Comparison of ENCODE assay signal across 8 mouse cellular contexts in the genomic region with DNA sequence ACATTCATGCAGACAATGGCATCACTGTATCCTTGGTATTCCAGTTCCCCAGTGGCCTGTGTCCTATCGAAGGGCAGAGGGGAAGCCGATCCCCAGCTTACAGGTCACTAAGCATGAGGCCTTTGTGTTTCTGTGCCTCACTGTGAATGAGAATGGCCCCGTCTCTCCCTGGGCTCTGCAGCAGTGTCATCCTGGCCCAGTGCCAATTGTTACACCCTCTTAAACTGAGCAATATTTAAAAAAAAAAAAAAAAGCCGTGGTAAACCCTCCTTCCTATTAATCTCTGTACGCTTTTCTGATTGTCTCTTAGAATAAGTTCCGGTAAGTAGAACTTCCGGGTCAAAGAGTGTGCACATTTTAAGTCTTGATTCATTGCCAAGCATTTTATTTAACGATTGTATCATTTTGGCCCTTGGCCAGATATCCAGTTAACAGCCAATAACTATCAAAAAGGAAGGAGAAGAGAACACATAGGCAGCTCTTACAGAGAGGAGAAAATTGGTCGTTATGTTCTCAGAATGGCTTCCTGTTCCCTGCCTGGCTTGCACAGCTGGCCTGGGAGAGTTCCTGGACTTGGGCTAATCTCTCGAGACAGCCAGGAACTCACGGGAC.
DNase-seq lines count a peak whose midpoint lies in the region; ATAC-seq and TF ChIP-seq lines count a peak whose summit lies in the region.

No protein-coding gene starts in this region.

- H3K9me3 ChIP-seq in embryonic facial prominence, embryonic 12.5 days = no peaks in the 10 kb centered on the region
- no peaks in the 10 kb centered on the region for H3K9me3 ChIP-seq in heart, embryonic 14.5 days (ENCODE audit: control insufficient read depth, low read length)
- H3K9me3 ChIP-seq in kidney, postnatal 0 days (replicated peaks; ENCODE audit: low read length) = no peaks in the 10 kb centered on the region
- H3K9me3 ChIP-seq in midbrain, embryonic 16.5 days (replicated peaks; ENCODE audit: control insufficient read depth, low read length, poor library complexity, severe bottlenecking) = no peaks in the 10 kb centered on the region

- no peaks in the 10 kb centered on the region for H3K27me3 ChIP-seq in embryonic facial prominence, embryonic 12.5 days
- no peaks in the 10 kb centered on the region for H3K27me3 ChIP-seq in heart, embryonic 14.5 days (ENCODE audit: control insufficient read depth, insufficient read depth, low read length)
- no peaks in the 10 kb centered on the region for H3K27me3 ChIP-seq in kidney, postnatal 0 days (ENCODE audit: insufficient read depth, low read length)
- H3K27me3 ChIP-seq in midbrain, embryonic 16.5 days (ENCODE audit: control insufficient read depth, insufficient read depth, low read depth, low read length) = no peaks in the 10 kb centered on the region

- H3K36me3 ChIP-seq in embryonic facial prominence, embryonic 12.5 days = peaks cover 38% of the 10 kb centered on the region
- peaks cover 38% of the 10 kb centered on the region for H3K36me3 ChIP-seq in heart, embryonic 14.5 days (ENCODE audit: control insufficient read depth, insufficient read depth, low read length)
- 0 out of 2 replicates have a peak, but pooled peaks cover 9% of the 10 kb centered on the region for H3K36me3 ChIP-seq in kidney, postnatal 0 days (ENCODE audit: insufficient read depth, low read length)
- H3K36me3 ChIP-seq in midbrain, embryonic 16.5 days (ENCODE audit: control insufficient read depth, insufficient read depth, low read length) = peaks cover 7% of the 10 kb centered on the region; the same call in 1 of the 2 replicates

- 0 out of 2 replicates have a peak, but pooled peaks cover 5% of the 10 kb centered on the region for H3K4me1 ChIP-seq in embryonic facial prominence, embryonic 12.5 days
- H3K4me1 ChIP-seq in heart, embryonic 14.5 days (ENCODE audit: control insufficient read depth in 2 of 2, insufficient read depth in 2 of 2, low read length in 2 of 2) = peaks cover 24 to 25% of the 10 kb centered on the region in 2 experiments
- peaks cover 4% of the 10 kb centered on the region; the same call in 1 of the 2 replicates for H3K4me1 ChIP-seq in kidney, postnatal 0 days (replicated peaks; ENCODE audit: insufficient read depth, low read length)
- H3K4me1 ChIP-seq in midbrain, embryonic 16.5 days (ENCODE audit: control insufficient read depth, insufficient read depth, low read length) = peaks cover 2% of the 10 kb centered on the region; the same call in 1 of the 2 replicates

- no peak overlapping the region for H3K4me3 ChIP-seq in embryonic facial prominence, embryonic 12.5 days
- no peak overlapping the region for H3K4me3 ChIP-seq in heart, embryonic 14.5 days (ENCODE audit: control insufficient read depth in 1 of 2, insufficient read depth in 1 of 2, low read depth in 1 of 2, low read length in 2 of 2)
- no peak overlapping the region for H3K4me3 ChIP-seq in kidney, postnatal 0 days (replicated peaks; ENCODE audit: low read depth, low read length)
- H3K4me3 ChIP-seq in midbrain, embryonic 16.5 days (ENCODE audit: low read depth, low read length) = no peak overlapping the region

- ATAC-seq in embryonic facial prominence, embryonic 12.5 days (ENCODE audit: insufficient number of reproducible peaks, insufficient read depth, low FRiP score, low TSS enrichment) = peak; percentile 77; the same call in 1 of the 2 replicates
- peak; percentile 64 for ATAC-seq in heart, embryonic 14.5 days (ENCODE audit: insufficient number of reproducible peaks, insufficient read depth, low FRiP score, low read depth)
- peak; percentile 50 for ATAC-seq in kidney, postnatal 0 days (replicated peaks; ENCODE audit: low FRiP score, low read depth)
- ATAC-seq in midbrain, embryonic 16.5 days = 0 out of 2 replicates have a peak, but pooled peaks have one; percentile 46
- no peak for ATAC-seq in cerebellum, adult (ENCODE audit: insufficient number of reproducible peaks, low FRiP score, low TSS enrichment)

- DNase-seq in ovary, postnatal 14 days (ENCODE audit: low spot score) = peak; percentile 29
- no peak for DNase-seq in ovary, postnatal 36 days (ENCODE audit: low spot score)
- peak; percentile 70 for DNase-seq in kidney, postnatal 0 days (ENCODE audit: low spot score)
- no peak for DNase-seq in thymus, postnatal 36 days

- H3K4me2 ChIP-seq in embryonic facial prominence, embryonic 12.5 days (replicated peaks) = no peak overlapping the region
- no peak overlapping the region for H3K4me2 ChIP-seq in heart, embryonic 14.5 days (ENCODE audit: low read length)
- no peak overlapping the region for H3K4me2 ChIP-seq in kidney, postnatal 0 days (ENCODE audit: low read length)
- no peak overlapping the region for H3K4me2 ChIP-seq in midbrain, embryonic 16.5 days (ENCODE audit: low read length)

- H3K9ac ChIP-seq in embryonic facial prominence, embryonic 12.5 days = no peak overlapping the region
- no peak overlapping the region for H3K9ac ChIP-seq in heart, embryonic 14.5 days (ENCODE audit: low read length)
- H3K9ac ChIP-seq in kidney, postnatal 0 days (ENCODE audit: low read depth, low read length) = no peak overlapping the region
- no peak overlapping the region for H3K9ac ChIP-seq in midbrain, embryonic 16.5 days (ENCODE audit: low read depth, low read length)

- H3K27ac ChIP-seq in embryonic facial prominence, embryonic 12.5 days = no peak overlapping the region
- peak overlapping the region; percentile 58 to 61 for H3K27ac ChIP-seq in heart, embryonic 14.5 days (replicated peaks in 1 of 2; ENCODE audit: control insufficient read depth in 1 of 2, insufficient read depth in 1 of 2, low read depth in 2 of 2, low read length in 2 of 2)
- H3K27ac ChIP-seq in kidney, postnatal 0 days = peak overlapping the region; percentile 48; the same call in 1 of the 2 replicates
- peak overlapping the region; percentile 18; the same call in 1 of the 2 replicates for H3K27ac ChIP-seq in midbrain, embryonic 16.5 days (ENCODE audit: low read length)

- 51% methylated on average over 11 of the region's 11 CpGs for WGBS in embryonic facial prominence, embryonic 12.5 days
- 22% methylated on average over 11 of the region's 11 CpGs for WGBS in heart, embryonic 14.5 days
- 27% methylated on average over 11 of the region's 11 CpGs for WGBS in kidney, postnatal 0 days
- 20% methylated on average over 11 of the region's 11 CpGs for WGBS in midbrain, embryonic 16.5 days

- TF ChIP-seq CTCF in kidney, postnatal 0 days (IDR thresholded peaks at IDR 0.05; ENCODE audit: low read depth) = no peak

Comparison
In these comparisons a context has a peak if more than half of its experiments do, and no peak if none do; other contexts are left out.
1. DNase-seq: peak in ovary, postnatal 14 days (single experiment) and kidney, postnatal 0 days (single experiment); none in ovary, postnatal 36 days (single experiment) and thymus, postnatal 36 days (0 of 2).